Mouse (Mus musculus) kidney, adult 2 months (tissue): ENCODE measurements around the gene Fyco1.

Experiments
- CTCF ChIP-seq: fragments of 200-500 bp; conservative IDR thresholded peaks from 2 replicates; pipeline ENCODE4 v1.5.1; 2011; ENCODE audit warnings: low read depth, mild to moderate bottlenecking, control low read depth, low read length, moderate library complexity, mixed read lengths; ENCODE audit not compliant: insufficient read depth, insufficient read length
- POLR2A ChIP-seq: fragments of 200-500 bp; IDR thresholded peaks from one replicate; pipeline ENCODE4 v1.6.1; 2011; ENCODE audit warnings: low read depth, low read length, control low read depth

GRCm38 (mm10) chr9:123844468-123844867 lies 7.2 kb downstream of the Fyco1 start:
- TF ChIP-seq CTCF (no peak), POLR2A (no peak)
